Mouse (Mus musculus): ENCODE measurements around the gene Rps23. TPM values are rescaled to one million over a fixed set of nuclear protein-coding genes. Genes with fewer than 3 reads are reported as not detected.
"Not testable (repeated sequence)": the region's sequence is repeated elsewhere in the genome, so short reads cannot be mapped to it uniquely, and the experiment has no call there.

Gene Rps23
- polyA plus RNA-seq, 1 experiment from 2014 or later, result 186 TPM

DNA sequence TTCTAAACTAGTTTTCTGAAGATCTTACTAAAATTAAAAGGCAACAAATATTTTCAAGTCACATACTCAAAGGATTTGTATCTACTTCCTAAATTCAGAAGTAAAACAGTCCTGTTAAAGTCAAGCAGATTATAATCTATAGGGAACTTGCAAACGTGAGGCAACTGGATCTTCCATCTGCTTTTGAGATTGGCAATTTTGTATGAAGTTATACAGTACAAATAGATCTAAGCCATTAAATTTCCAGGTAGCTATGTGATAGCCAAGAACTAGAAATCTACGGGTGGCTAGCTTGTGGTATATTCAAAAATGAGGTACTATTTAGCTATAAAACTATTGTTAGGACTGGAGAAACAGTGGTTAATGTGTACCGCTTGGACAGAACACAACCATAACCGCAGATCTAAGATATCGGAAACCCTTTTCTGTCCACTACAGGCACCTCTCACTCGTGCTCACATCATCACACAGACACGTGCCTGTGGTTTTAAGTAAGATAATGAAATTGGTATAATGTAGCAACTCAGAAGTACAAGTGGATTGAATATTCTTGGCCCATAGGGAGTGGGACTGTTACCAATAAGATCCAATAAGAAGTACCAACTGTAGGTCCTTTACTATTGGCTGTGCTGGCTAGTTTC, 3.5 kb downstream of the Rps23 start:
- Histone ChIP-seq H3K27me3 (ENCODE audit: control insufficient read depth, insufficient read depth, low read length) (no peaks in the 10 kb centered on the region), H3K4me3 (ENCODE audit: low read depth, low read length) (no peak overlapping the region), H3K4me1 (ENCODE audit: control insufficient read depth, insufficient read depth, low read length) (no peaks in the 10 kb centered on the region), H3K9me3 (ENCODE audit: control insufficient read depth, low read length) (no peaks in the 10 kb centered on the region), H3K4me2 (ENCODE audit: low read depth) (no peak overlapping the region), H3K27ac (ENCODE audit: low read depth, low read length) (no peak overlapping the region), H3K9ac (ENCODE audit: low read length) (no peak overlapping the region), H3K36me3 (ENCODE audit: control insufficient read depth, insufficient read depth, low read length) (peaks cover 5% of the 10 kb centered on the region)
- DNase-seq (ENCODE audit: low spot score) (no peak), ATAC-seq (ENCODE audit: insufficient read depth, low FRiP score, low TSS enrichment) (no peak)
- 86% methylated on average over 7 of the region's 7 CpGs for WGBS

GRCm38 (mm10) chr13:90926938-90927633, 4.3 kb downstream of the Rps23 start:
- 75% methylated on average over 5 of the region's 5 CpGs for WGBS
- ATAC-seq (ENCODE audit: insufficient read depth, low FRiP score, low TSS enrichment) (no peak), DNase-seq (ENCODE audit: low spot score) (no peak)
- peaks cover 5% of the 10 kb centered on the region for H3K36me3 ChIP-seq (ENCODE audit: control insufficient read depth, insufficient read depth, low read length)
- no peak overlapping the region for H3K9ac ChIP-seq (ENCODE audit: low read length)
- no peak overlapping the region for H3K4me2 ChIP-seq (ENCODE audit: low read depth)
- H3K27ac ChIP-seq (ENCODE audit: low read depth, low read length), result no peak overlapping the region
- H3K4me3 ChIP-seq (ENCODE audit: low read depth, low read length), result no peak overlapping the region
- no peaks in the 10 kb centered on the region for H3K4me1 ChIP-seq (ENCODE audit: control insufficient read depth, insufficient read depth, low read length)
- no peaks in the 10 kb centered on the region for H3K9me3 ChIP-seq (ENCODE audit: control insufficient read depth, low read length)
- H3K27me3 ChIP-seq (ENCODE audit: control insufficient read depth, insufficient read depth, low read length), result no peaks in the 10 kb centered on the region

GRCm38 (mm10) chr13:90928266-90928665, 5.5 kb downstream of the Rps23 start:
- H3K27me3 ChIP-seq (ENCODE audit: control insufficient read depth, insufficient read depth, low read length); H3K9ac ChIP-seq (ENCODE audit: low read length); ATAC-seq (ENCODE audit: insufficient read depth, low FRiP score, low TSS enrichment); DNase-seq (ENCODE audit: low spot score); H3K36me3 ChIP-seq (ENCODE audit: control insufficient read depth, insufficient read depth, low read length); H3K9me3 ChIP-seq (ENCODE audit: control insufficient read depth, low read length); H3K27ac ChIP-seq (ENCODE audit: low read depth, low read length); H3K4me1 ChIP-seq (ENCODE audit: control insufficient read depth, insufficient read depth, low read length); H3K4me3 ChIP-seq (ENCODE audit: low read depth, low read length); H3K4me2 ChIP-seq (ENCODE audit: low read depth): not testable (repeated sequence)
- 95% methylated on average over 9 of the region's 10 CpGs for WGBS

DNA sequence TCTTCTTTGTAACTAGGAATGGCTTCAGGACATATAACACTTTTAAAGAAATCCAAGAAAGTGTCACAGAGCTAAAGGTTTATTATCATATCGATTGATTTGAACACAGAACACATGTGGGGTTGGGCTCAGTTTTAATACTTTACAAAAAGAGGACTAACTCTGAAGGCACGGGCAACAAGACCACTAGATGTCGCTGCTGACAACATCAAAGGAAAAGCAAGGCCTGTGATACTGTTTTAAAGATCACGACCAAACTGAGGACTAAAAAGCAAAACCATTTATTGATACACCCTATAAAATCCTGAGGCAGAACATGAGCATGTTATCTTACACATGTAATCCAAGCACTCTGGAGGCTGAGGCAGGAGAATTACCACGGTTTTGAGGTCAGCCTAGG, 7.1 kb downstream of the Rps23 start:
- DNase-seq (ENCODE audit: low spot score) (peak; percentile 66), ATAC-seq (ENCODE audit: insufficient read depth, low FRiP score, low TSS enrichment) (0 out of 2 replicates have a peak, but pooled peaks have one; percentile 22)
- no peak overlapping the region for H3K9ac ChIP-seq (ENCODE audit: low read length)
- no peak overlapping the region for H3K27ac ChIP-seq (ENCODE audit: low read depth, low read length)
- H3K4me2 ChIP-seq (ENCODE audit: low read depth), result no peak overlapping the region
- H3K4me3 ChIP-seq (ENCODE audit: low read depth, low read length), result no peak overlapping the region
- H3K4me1 ChIP-seq (ENCODE audit: control insufficient read depth, insufficient read depth, low read length), result no peaks in the 10 kb centered on the region
- WGBS, result 23% methylated on average over 5 of the region's 5 CpGs
- no peaks in the 10 kb centered on the region for H3K9me3 ChIP-seq (ENCODE audit: control insufficient read depth, low read length)
- peaks cover 5% of the 10 kb centered on the region for H3K36me3 ChIP-seq (ENCODE audit: control insufficient read depth, insufficient read depth, low read length)
- no peaks in the 10 kb centered on the region for H3K27me3 ChIP-seq (ENCODE audit: control insufficient read depth, insufficient read depth, low read length)

- no peak overlapping the region for H3K27ac ChIP-seq (ENCODE audit: low read depth, low read length)
- no peak overlapping the region for H3K4me2 ChIP-seq (ENCODE audit: low read depth)
- H3K9ac ChIP-seq (ENCODE audit: low read length), result no peak overlapping the region
- no peak for DNase-seq (ENCODE audit: low spot score)
- no peaks in the 10 kb centered on the region for H3K36me3 ChIP-seq (ENCODE audit: control insufficient read depth, insufficient read depth, low read length)
- no peak overlapping the region for H3K4me3 ChIP-seq (ENCODE audit: low read depth, low read length)
- no peaks in the 10 kb centered on the region for H3K4me1 ChIP-seq (ENCODE audit: control insufficient read depth, insufficient read depth, low read length)
- H3K27me3 ChIP-seq (ENCODE audit: control insufficient read depth, insufficient read depth, low read length), result no peaks in the 10 kb centered on the region
- no peak for ATAC-seq (ENCODE audit: insufficient read depth, low FRiP score, low TSS enrichment)
- H3K9me3 ChIP-seq (ENCODE audit: control insufficient read depth, low read length), result no peaks in the 10 kb centered on the region
- WGBS, result 55% methylated on average over 3 of the region's 3 CpGs
Measured at GRCm38 (mm10) chr13:90933256-90933655, 10.5 kb downstream of the Rps23 start.

DNA sequence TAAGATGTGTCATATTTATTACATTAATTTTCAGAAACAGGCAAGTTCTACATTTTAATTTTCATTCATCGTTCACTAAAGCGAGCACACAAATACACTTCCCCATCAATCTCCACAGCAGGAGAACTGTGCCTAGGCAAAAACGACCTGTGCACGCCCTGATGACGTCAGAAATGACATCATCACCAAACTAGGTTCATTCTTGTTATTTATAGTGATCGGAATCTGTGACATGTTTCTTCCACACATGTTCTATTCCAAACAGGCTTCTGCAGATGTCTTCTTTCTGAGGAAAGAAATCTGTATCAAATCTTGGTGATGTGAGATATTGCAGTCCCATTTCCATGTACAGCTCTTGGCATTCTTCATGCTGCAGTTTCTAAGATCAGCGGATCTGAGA, 13.1 kb downstream of the Rps23 start:
- Histone ChIP-seq H3K27ac (ENCODE audit: low read depth, low read length) (no peak overlapping the region), H3K9me3 (ENCODE audit: control insufficient read depth, low read length) (no peaks in the 10 kb centered on the region), H3K4me2 (ENCODE audit: low read depth) (no peak overlapping the region), H3K36me3 (ENCODE audit: control insufficient read depth, insufficient read depth, low read length) (no peaks in the 10 kb centered on the region), H3K27me3 (ENCODE audit: control insufficient read depth, insufficient read depth, low read length) (no peaks in the 10 kb centered on the region), H3K9ac (ENCODE audit: low read length) (no peak overlapping the region), H3K4me1 (ENCODE audit: control insufficient read depth, insufficient read depth, low read length) (no peaks in the 10 kb centered on the region), H3K4me3 (ENCODE audit: low read depth, low read length) (no peak overlapping the region)
- 87% methylated on average over 7 of the region's 7 CpGs for WGBS
- ATAC-seq (ENCODE audit: insufficient read depth, low FRiP score, low TSS enrichment), result no peak
- DNase-seq (ENCODE audit: low spot score), result no peak

- 61% methylated on average over 6 of the region's 6 CpGs for WGBS
- no peaks in the 10 kb centered on the region for H3K36me3 ChIP-seq (ENCODE audit: control insufficient read depth, insufficient read depth, low read length)
- no peaks in the 10 kb centered on the region for H3K4me1 ChIP-seq (ENCODE audit: control insufficient read depth, insufficient read depth, low read length)
- DNase-seq (ENCODE audit: low spot score), result no peak
- no peaks in the 10 kb centered on the region for H3K27me3 ChIP-seq (ENCODE audit: control insufficient read depth, insufficient read depth, low read length)
- no peak for ATAC-seq (ENCODE audit: insufficient read depth, low FRiP score, low TSS enrichment)
- no peak overlapping the region for H3K4me3 ChIP-seq (ENCODE audit: low read depth, low read length)
- no peak overlapping the region for H3K9ac ChIP-seq (ENCODE audit: low read length)
- no peaks in the 10 kb centered on the region for H3K9me3 ChIP-seq (ENCODE audit: control insufficient read depth, low read length)
- no peak overlapping the region for H3K27ac ChIP-seq (ENCODE audit: low read depth, low read length)
- no peak overlapping the region for H3K4me2 ChIP-seq (ENCODE audit: low read depth)
Measured at GRCm38 (mm10) chr13:90939192-90939591, 16.4 kb downstream of the Rps23 start.

DNA sequence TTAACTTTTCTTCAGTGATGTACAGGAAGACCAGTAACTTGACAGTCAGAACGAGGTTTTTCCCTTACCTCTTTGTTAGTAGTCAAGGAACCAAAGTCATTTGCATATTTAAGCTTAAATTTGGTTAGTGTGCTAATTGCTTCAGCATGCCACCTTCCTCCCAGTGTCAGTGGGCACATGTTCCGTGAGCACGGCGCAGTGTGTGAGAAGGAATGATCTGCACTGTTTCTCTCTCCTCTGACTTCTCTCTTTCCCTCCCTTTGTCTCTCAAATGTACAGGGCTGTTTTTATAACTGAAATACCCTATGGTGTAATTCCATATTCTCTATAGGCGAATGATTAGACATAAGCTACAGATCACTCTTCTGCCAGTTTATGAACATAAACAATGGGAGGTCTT, 16.8 kb downstream of the Rps23 start:
- 87% methylated on average over 5 of the region's 5 CpGs for WGBS
- H3K4me3 ChIP-seq (ENCODE audit: low read depth, low read length), result no peak overlapping the region
- H3K9ac ChIP-seq (ENCODE audit: low read length), result no peak overlapping the region
- no peak overlapping the region for H3K27ac ChIP-seq (ENCODE audit: low read depth, low read length)
- DNase-seq (ENCODE audit: low spot score) (no peak), ATAC-seq (ENCODE audit: insufficient read depth, low FRiP score, low TSS enrichment) (no peak)
- no peak overlapping the region for H3K4me2 ChIP-seq (ENCODE audit: low read depth)
- no peaks in the 10 kb centered on the region for H3K27me3 ChIP-seq (ENCODE audit: control insufficient read depth, insufficient read depth, low read length)
- no peaks in the 10 kb centered on the region for H3K9me3 ChIP-seq (ENCODE audit: control insufficient read depth, low read length)
- H3K36me3 ChIP-seq (ENCODE audit: control insufficient read depth, insufficient read depth, low read length), result no peaks in the 10 kb centered on the region
- no peaks in the 10 kb centered on the region for H3K4me1 ChIP-seq (ENCODE audit: control insufficient read depth, insufficient read depth, low read length)

DNA sequence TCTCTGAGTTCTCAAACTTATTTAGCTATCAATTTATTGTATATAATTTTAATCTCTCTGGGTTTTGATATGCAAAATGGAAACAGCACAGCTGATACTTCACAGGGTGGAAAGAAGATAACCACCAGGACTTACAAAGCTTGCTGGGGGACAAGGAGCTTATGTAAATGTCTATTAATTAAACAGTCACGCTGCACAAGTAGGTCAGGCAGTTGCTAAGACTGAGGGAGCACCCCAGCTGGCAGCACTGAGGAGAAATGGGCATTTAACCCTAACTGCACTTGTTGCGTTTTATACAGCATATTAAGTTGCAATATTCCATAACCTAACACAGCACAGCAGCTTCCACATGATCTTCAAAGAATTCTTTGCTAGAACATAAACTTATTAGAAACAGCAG, 36.1 kb downstream of the Rps23 start:
- ATAC-seq (ENCODE audit: insufficient read depth, low FRiP score, low TSS enrichment), result no peak

More for the DNA sequence above, 36.1 kb downstream of the Rps23 start:
- Histone ChIP-seq H3K27ac (ENCODE audit: low read depth, low read length) (no peak overlapping the region), H3K4me2 (ENCODE audit: low read depth) (no peak overlapping the region), H3K9me3 (ENCODE audit: control insufficient read depth, low read length) (no peaks in the 10 kb centered on the region), H3K27me3 (ENCODE audit: control insufficient read depth, insufficient read depth, low read length) (no peaks in the 10 kb centered on the region), H3K4me3 (ENCODE audit: low read depth, low read length) (no peak overlapping the region), H3K9ac (ENCODE audit: low read length) (no peak overlapping the region), H3K4me1 (ENCODE audit: control insufficient read depth, insufficient read depth, low read length) (no peaks in the 10 kb centered on the region), H3K36me3 (ENCODE audit: control insufficient read depth, insufficient read depth, low read length) (no peaks in the 10 kb centered on the region)
- 67% methylated on average over 2 of the region's 2 CpGs for WGBS
- no peak for DNase-seq (ENCODE audit: low spot score)
